Mouse (Mus musculus): ENCODE results near the gene Pycard. TPM values are rescaled to one million over a fixed set of nuclear protein-coding genes. Genes with fewer than 3 reads are reported as not detected.
A peak's percentile ranks its signal among the peaks of the same experiment; 100 is the strongest.
"Not testable (repeated sequence)": the region's sequence is repeated elsewhere in the genome, so short reads cannot be mapped to it uniquely, and the experiment has no call there.

The Pycard gene
- polyA plus RNA-seq (2016; fragmentation: Nextera tagmentation; extraction: Ambion mirVana) = 5.2 and 6.5 TPM in 2 replicates

DNA sequence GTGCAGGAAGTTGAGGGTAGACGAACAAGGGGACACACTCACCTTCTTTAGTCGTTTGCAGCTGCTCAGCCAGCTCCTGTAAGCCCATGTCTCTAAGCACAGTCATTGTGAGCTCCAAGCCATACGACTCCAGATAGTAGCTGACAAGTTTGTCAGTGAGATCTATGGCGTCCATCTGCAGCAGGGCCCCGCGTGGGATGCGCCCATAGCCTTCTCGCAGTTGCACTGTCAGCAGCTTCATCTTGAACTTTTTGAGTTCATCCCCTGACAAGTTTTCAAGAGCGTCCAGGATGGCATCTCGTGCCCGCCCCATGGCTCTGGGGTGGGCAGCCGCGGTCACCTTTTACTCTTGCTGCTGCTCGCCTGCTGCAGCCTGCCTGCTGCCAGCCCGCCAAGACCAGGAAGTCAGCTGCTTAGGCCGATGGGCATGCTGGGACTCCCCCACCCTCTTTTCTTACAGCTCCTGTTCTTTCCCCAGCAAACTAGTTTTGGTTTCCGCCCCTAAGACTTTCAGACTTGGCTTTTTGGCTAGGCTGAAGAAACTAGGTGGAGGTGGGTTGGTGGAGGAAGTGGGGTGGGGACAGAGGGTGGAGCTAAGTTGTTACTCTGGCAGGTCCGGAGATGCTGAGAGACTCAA, at the start of gene Pycard:
TSS of gene Pycard (minus strand) at position 527 of the 637 bp plus-strand sequence.
- DNase-seq (ENCODE audit: low spot score) = no peak
- no peaks in the 10 kb centered on the region for H3K9me3 ChIP-seq (replicated peaks)
- 19% methylated on average over 18 of the region's 18 CpGs for WGBS
- peaks cover 42% of the 10 kb centered on the region for H3K36me3 ChIP-seq
- H3K4me3 ChIP-seq = peak within 1 kb of the TSS; percentile 34
- H3K4me1 ChIP-seq = peaks cover 13% of the 10 kb centered on the region
- H3K27ac ChIP-seq = peak within 1 kb of the TSS; percentile 9; the same call in 1 of the 2 replicates
- no peaks in the 10 kb centered on the region for H3K27me3 ChIP-seq (ENCODE audit: low read depth, poor library complexity, severe bottlenecking)

DNA sequence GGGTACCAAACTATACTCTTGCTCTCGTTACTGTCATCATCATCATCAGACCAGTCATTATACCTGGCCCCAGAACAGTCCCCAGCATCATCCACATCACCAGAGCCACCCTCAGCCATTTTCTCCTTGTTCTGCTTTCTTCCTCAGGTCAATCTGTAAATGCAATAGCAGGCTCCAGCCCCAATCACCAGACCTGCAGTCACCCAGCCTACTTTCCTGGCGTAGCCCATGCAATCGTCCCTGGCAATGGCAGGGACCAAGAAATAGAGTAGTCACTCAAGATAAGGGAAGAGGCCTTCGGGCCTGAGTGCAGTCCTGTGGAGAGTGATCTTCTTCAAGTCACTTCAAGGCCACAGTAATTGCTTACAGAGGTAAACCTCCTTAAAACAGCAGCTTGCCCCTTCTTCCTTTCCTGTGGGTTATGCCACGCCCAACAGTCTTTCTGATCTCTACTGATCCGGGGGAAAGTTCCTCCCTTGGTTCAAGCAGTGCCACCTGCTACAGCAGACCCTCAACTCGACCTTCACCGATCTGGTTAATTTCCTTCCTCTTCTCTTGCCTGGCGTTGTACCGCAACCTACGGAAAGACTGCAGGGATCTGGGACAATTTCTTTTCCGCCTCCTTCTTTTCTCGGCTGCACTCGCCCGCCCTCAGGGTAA, 48.6 kb upstream of the Pycard start:
- not testable (repeated sequence) for H3K36me3 ChIP-seq, H3K4me1 ChIP-seq

DNA sequence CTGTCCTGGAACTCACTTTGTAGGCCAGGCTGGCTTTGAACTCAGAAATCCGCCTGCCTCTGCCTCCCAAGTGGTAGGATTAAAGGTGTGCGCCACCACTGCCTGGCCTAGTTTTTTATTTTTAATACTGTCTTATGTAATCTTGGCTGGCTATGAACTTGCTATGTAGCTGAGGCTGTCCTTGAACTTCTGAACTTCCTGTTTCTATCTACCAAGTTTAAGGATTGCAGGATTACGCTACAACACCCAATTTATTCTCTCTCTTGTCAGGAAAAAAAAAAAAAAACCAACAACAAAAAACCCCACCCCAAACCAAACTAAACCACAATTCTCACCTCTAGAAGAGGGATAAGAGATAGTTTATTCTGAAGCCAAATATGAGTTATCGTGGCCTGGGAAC, 39.9 kb upstream of the Pycard start:
- 92% methylated on average over 4 of the region's 4 CpGs for whole genome bisulfite sequencing
- no peaks in the 10 kb centered on the region for H3K4me1 ChIP-seq
- no peak for DNase-seq (ENCODE audit: low spot score)

More for the DNA sequence above, 48.6 kb upstream of the Pycard start:
- WGBS = 88% methylated on average over 15 of the region's 15 CpGs
- DNase-seq (ENCODE audit: low spot score); H3K4me3 ChIP-seq; H3K27ac ChIP-seq; H3K9me3 ChIP-seq (replicated peaks); H3K27me3 ChIP-seq (ENCODE audit: low read depth, poor library complexity, severe bottlenecking): not testable (repeated sequence)

DNA sequence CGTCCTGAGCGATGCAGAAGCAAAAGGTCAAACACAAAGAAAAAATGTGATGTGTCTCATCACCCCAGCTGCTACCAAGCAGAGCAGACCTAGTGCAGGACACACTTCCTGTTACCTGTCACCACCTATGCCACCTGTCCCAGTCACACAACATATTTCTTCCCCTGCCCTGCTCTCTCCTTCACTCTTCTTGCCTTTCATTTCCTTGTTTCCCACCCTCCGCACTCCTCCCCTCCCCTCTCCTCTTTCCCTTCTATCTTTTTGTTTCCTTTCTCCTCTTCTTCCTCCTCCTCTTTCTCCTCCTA, 39.3 kb upstream of the Pycard start:
- no peak overlapping the region for H3K27ac ChIP-seq
- no peak for DNase-seq (ENCODE audit: low spot score)

More for the DNA sequence above, 39.9 kb upstream of the Pycard start:
- Histone ChIP-seq H3K27me3 (ENCODE audit: low read depth, poor library complexity, severe bottlenecking) (no peaks in the 10 kb centered on the region), H3K4me3 (no peak overlapping the region), H3K27ac (no peak overlapping the region), H3K36me3 (no peaks in the 10 kb centered on the region), H3K9me3 (replicated peaks) (no peaks in the 10 kb centered on the region)

DNA sequence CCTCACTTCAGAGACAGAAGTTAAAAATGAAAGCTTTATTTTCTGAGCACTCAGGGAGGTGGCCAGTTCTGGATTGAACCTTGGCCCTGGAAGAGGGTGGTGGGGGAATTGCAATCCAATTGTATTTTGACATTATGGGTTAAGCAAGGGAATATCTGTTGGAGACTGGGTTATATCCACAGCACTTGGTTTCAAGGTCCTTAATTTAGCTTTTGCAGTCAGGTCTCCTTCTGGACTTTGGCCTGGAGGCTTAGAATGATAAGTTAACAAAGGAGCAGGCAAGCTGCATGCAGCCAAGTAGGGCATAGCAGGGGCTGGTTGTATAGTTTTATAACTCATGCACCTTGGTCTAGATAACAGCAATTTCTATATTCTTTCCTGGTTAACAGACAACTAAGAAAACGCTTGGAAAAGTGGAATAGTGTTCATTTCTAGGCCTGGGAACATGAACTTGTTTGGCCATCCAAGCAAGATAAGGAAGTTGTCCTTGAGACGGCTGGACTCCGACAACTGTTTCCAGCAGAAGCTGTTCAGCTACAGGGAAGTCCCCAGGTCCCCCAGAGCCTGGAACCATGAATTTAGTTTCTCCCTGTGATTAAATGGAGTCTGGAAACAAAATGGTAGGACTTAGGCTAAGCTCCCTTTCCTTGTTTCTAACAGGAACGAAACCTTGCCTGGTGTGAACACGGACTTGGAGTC, 38.8 kb upstream of the Pycard start:
- Histone ChIP-seq H3K27ac (no peak overlapping the region), H3K4me3 (no peak overlapping the region), H3K27me3 (ENCODE audit: low read depth, poor library complexity, severe bottlenecking) (no peaks in the 10 kb centered on the region), H3K36me3 (no peaks in the 10 kb centered on the region), H3K9me3 (replicated peaks) (no peaks in the 10 kb centered on the region), H3K4me1 (no peaks in the 10 kb centered on the region)
- DNase-seq (ENCODE audit: low spot score) = no peak
- 92% methylated on average over 5 of the region's 5 CpGs for WGBS

More for the DNA sequence above, 39.3 kb upstream of the Pycard start:
- Histone ChIP-seq H3K36me3 (no peaks in the 10 kb centered on the region), H3K27me3 (ENCODE audit: low read depth, poor library complexity, severe bottlenecking) (no peaks in the 10 kb centered on the region), H3K4me3 (no peak overlapping the region), H3K4me1 (no peaks in the 10 kb centered on the region), H3K9me3 (replicated peaks) (no peaks in the 10 kb centered on the region)
- WGBS = 91% methylated on average over 3 of the region's 3 CpGs

DNA sequence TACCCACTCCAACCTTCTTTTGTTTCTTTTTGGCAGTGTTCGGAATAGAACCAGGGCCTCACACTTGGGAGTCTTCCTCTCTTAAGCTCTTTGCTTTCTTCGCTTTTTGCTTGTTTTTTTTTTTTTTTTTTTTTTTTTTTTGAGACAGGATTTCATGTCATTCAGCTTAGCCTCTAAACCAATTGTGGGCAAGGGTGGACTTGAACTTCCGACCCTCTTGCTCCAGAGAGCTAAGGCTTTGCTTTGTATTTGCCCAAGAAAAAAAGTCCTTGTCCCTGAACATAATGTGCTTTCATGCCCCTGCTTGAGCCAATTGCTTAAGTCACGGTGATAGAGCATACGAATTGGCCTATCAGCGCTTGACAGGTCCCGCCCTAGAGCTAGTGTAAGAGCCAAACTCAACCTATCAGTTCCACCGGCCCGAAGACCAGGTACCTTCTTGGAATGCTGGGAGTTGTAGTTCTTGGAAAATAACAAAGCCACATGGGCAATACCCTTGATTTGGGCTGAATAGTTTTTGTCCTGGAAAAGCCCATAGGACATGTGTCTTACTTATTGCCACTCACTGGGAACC, 37.8 kb upstream of the Pycard start:
- no peak for DNase-seq (ENCODE audit: low spot score)
- no peaks in the 10 kb centered on the region for H3K4me1 ChIP-seq
- no peak overlapping the region for H3K27ac ChIP-seq
- no peak overlapping the region for H3K4me3 ChIP-seq
- no peaks in the 10 kb centered on the region for H3K36me3 ChIP-seq
- no peaks in the 10 kb centered on the region for H3K27me3 ChIP-seq (ENCODE audit: low read depth, poor library complexity, severe bottlenecking)
- no peaks in the 10 kb centered on the region for H3K9me3 ChIP-seq (replicated peaks)
- 42% methylated on average over 9 of the region's 9 CpGs for WGBS

DNA sequence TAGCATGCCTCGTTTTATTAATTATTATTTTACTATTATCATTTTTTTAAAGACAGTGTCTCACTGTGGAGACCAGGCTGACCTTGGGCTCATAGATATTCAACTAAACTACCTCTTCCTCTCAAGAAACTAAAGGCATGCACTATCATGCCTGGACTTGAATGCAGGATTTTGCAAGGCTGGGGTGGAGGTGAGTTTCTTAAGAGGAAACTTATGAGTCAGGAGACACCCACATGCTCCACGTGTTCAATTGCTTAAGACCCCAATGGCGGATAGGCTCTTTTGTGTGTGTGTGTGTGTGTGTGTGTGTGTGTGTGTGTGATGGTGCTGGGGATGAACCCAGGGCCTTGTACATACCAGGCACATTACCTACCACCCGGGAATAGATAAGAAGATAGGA, 31.7 kb upstream of the Pycard start:
- no peaks in the 10 kb centered on the region for H3K9me3 ChIP-seq (replicated peaks)
- no peaks in the 10 kb centered on the region for H3K36me3 ChIP-seq
- no peak for DNase-seq (ENCODE audit: low spot score)
- H3K4me1 ChIP-seq = no peaks in the 10 kb centered on the region
- no peak overlapping the region for H3K4me3 ChIP-seq
- H3K27me3 ChIP-seq (ENCODE audit: low read depth, poor library complexity, severe bottlenecking) = no peaks in the 10 kb centered on the region
- WGBS = 89% methylated on average over 4 of the region's 4 CpGs
- no peak overlapping the region for H3K27ac ChIP-seq

DNA sequence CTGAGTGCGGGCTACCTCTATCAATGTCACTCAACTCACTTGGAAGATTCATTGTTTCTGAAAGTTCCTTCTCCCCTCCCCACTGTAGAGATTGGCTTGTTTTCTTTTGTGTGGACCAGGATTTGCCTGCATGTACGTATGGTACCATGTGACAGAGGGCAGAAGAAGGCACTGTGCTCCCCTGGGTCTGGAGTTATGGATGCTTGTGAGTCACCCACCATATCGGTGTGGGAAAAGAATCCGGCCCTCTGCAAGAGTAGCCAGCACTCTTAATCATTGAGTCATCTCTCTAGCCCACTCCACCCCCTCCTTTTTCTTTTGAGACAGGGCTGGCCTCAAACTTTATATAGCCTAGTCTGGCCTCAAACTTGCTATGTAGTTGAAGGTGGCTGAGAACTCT, 31.3 kb upstream of the Pycard start:
- Histone ChIP-seq H3K4me3 (no peak overlapping the region), H3K27me3 (ENCODE audit: low read depth, poor library complexity, severe bottlenecking) (no peaks in the 10 kb centered on the region), H3K27ac (no peak overlapping the region), H3K4me1 (no peaks in the 10 kb centered on the region), H3K9me3 (replicated peaks) (no peaks in the 10 kb centered on the region), H3K36me3 (no peaks in the 10 kb centered on the region)
- no peak for DNase-seq (ENCODE audit: low spot score)
- 82% methylated on average over 4 of the region's 4 CpGs for WGBS

DNA sequence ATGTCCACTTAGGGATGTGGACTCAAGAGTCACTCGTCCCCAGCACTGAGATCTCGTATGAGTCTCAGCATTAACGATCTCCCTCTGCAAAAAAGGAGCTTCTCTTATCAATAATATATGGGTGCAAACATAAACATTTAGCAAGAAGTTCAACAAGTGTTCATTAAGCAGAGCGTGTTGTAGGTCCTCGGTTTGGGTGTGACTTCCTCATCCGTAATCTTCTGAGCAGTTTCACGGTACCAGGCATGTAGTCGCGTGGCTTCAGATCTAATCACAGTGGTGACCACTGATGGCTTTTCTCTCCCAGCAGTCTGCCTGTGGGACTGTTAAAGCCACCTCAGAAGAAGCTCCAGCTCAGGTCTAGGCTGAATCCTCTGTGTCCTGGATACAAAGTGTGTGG, 30.7 kb upstream of the Pycard start:
- WGBS = 96% methylated on average over 9 of the region's 9 CpGs
- Histone ChIP-seq H3K4me3 (no peak overlapping the region), H3K9me3 (replicated peaks) (no peaks in the 10 kb centered on the region), H3K4me1 (no peaks in the 10 kb centered on the region), H3K27ac (no peak overlapping the region), H3K36me3 (no peaks in the 10 kb centered on the region), H3K27me3 (ENCODE audit: low read depth, poor library complexity, severe bottlenecking) (no peaks in the 10 kb centered on the region)
- DNase-seq (ENCODE audit: low spot score) = no peak

DNA sequence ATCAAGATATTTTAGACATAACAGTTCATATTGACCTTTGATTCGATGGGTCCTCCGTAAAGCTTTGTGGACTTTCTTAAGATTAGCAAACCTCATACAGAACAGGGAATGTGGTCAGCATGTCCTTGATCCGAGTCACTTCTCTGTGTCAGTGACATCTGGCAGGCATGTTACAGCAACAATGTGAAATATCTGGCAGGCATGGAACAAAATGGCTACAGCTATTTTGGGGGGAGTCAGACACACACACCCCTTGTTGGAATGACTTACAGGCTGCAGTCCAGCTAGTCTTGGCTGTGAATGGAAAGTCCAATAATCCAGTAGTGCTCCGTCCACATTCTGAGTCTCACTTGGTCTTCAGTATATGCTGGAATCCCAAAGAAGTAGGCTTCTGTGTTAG, 29.9 kb upstream of the Pycard start:
- Histone ChIP-seq H3K27ac (no peak overlapping the region), H3K4me3 (no peak overlapping the region), H3K27me3 (ENCODE audit: low read depth, poor library complexity, severe bottlenecking) (no peaks in the 10 kb centered on the region), H3K36me3 (no peaks in the 10 kb centered on the region), H3K4me1 (no peaks in the 10 kb centered on the region), H3K9me3 (replicated peaks) (no peaks in the 10 kb centered on the region)
- 93% methylated on average over 4 of the region's 4 CpGs for WGBS
- DNase-seq (ENCODE audit: low spot score) = no peak

DNA sequence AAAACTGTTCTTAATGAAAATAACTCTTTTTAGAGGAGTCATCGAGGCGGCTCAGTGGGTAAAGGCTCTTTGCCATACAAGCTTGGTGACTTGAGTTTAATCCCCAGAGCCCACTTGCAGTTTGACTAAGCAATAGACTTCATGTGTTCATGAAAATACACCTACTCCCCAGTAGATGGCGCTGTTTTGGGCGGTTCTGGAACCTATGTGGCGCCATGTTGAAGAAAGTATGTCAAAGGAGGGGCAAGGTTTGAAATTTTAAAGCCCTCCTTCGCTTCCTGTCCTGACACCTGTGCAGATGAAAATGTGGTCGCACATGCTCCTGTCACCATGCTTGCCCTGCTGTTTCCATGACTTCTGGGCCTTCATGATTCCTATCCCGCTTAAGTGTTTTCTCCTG, 29.3 kb upstream of the Pycard start:
- Histone ChIP-seq H3K27me3 (ENCODE audit: low read depth, poor library complexity, severe bottlenecking) (no peaks in the 10 kb centered on the region), H3K27ac (no peak overlapping the region), H3K9me3 (replicated peaks) (no peaks in the 10 kb centered on the region), H3K4me1 (no peaks in the 10 kb centered on the region), H3K36me3 (no peaks in the 10 kb centered on the region), H3K4me3 (no peak overlapping the region)
- WGBS = 64% methylated on average over 8 of the region's 8 CpGs
- DNase-seq (ENCODE audit: low spot score) = no peak

DNA sequence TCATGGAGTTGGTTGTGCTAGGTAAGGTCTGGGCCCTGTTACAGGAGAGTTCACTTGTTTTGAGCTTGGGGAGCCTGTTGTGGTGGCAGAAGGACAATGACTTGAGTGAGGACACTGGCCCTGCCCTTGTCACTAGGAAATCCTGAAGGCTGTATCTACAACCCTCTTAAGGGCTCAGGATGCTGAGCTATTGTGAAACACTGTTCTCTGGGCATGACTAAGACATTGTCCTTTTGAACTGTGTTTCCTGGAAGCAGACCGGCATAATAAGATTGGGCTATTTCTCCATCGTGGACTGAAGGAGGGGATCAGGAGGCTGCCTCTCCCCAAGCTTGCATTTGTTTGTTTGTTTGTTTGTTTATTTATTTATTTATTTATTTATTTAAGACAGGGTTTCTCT, 25.5 kb upstream of the Pycard start:
- Histone ChIP-seq H3K36me3 (no peaks in the 10 kb centered on the region), H3K27me3 (ENCODE audit: low read depth, poor library complexity, severe bottlenecking) (no peaks in the 10 kb centered on the region), H3K27ac (no peak overlapping the region), H3K9me3 (replicated peaks) (no peaks in the 10 kb centered on the region), H3K4me3 (no peak overlapping the region), H3K4me1 (no peaks in the 10 kb centered on the region)
- no peak for DNase-seq (ENCODE audit: low spot score)
- WGBS = 89% methylated on average over 2 of the region's 2 CpGs

DNA sequence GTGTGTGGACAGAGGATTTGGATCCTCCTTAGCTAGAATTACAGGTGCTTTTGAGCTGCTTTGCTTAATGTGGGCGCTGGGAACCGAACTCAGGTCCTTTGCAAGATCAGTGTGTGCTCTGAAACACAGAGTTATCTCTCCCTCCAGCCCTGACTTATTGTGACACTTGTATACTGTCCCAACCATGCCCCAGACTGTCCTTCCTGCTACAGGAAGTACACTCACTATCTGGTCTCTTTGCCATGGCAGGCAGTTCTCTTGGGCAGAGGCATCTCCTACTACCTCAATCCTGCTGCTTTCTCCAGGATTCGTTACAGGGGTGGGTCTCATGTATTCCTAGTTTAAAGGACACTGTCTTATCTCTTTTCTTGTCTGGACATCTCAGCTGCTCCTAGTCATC, 24.6 kb upstream of the Pycard start:
- H3K27ac ChIP-seq = no peak overlapping the region
- no peaks in the 10 kb centered on the region for H3K27me3 ChIP-seq (ENCODE audit: low read depth, poor library complexity, severe bottlenecking)
- WGBS = 92% methylated on average over 3 of the region's 3 CpGs
- DNase-seq (ENCODE audit: low spot score) = no peak
- no peaks in the 10 kb centered on the region for H3K4me1 ChIP-seq
- no peaks in the 10 kb centered on the region for H3K9me3 ChIP-seq (replicated peaks)
- no peaks in the 10 kb centered on the region for H3K36me3 ChIP-seq
- H3K4me3 ChIP-seq = no peak overlapping the region
